Mouse (Mus musculus) frontal cortex, postnatal 14 days (tissue): ENCODE results near the gene D630045J12Rik.

Experiments
- DNase-seq, 2 experiments: peaks; one replicate each; pipeline ENCODE4 v3.0.0; 2022; ENCODE audit warnings: low spot score in 2 of 2

Gene D630045J12Rik

DNA sequence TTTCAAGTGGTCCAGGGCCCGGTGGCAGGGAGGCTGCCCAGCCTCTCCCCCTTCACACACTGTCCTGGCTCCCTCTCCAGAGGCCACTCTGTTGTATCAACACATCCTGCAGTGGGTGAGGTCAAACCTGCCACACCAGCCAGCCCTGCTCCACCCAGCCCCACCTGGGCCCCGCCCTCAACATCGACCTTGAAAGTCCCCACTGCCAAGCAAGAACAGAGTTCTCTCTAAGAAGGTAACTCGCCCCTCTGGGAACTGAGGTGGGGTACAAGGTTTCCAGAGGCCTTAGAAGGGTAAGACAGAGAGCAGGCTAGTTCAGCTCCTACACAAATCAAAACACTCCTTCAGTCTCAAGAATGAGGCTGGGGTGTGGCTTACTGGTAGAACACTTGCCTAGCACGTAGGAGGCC is 156.8 kb downstream of the D630045J12Rik start:
- DNase-seq = no peak

DNA sequence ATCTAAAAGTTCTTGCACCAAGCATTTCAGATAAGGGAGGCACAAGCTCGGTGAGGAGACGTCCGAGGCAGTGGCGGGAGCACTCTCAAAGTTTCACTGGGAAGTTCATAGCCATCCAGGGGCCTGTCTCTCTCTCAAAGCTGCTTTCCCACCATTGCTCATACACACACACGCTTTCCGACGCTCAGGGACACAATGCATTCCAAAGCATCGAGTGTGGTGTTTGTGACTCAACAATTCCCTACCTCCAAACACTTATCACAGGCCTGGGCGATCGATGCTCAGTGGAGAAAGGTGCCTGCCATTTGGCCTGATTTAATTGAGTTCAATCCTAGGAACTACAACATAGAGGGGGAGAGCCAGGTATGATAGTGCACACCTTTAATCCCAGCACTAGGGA is 159.1 kb downstream of the D630045J12Rik start:
- no peak for DNase-seq

DNA sequence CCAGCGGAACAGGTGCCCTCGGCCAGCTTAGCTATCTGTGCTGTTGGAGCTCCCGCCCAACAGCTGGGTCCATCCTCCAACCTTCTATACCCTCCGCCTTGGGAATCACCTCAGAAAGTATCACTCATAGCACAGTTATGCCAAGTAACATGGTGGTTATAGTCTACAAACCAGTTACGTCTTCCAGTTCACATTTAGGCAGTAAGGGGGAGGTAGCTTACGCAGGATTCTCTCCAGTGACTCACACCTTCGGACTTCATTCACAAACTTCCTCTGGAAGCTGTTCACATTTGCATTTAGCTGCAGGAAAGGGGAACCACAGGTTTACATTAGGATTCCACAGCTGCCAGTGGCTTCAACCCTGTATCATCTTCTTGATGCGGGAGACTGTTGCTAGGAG is 161.3 kb downstream of the D630045J12Rik start:
- no peak for DNase-seq

DNA sequence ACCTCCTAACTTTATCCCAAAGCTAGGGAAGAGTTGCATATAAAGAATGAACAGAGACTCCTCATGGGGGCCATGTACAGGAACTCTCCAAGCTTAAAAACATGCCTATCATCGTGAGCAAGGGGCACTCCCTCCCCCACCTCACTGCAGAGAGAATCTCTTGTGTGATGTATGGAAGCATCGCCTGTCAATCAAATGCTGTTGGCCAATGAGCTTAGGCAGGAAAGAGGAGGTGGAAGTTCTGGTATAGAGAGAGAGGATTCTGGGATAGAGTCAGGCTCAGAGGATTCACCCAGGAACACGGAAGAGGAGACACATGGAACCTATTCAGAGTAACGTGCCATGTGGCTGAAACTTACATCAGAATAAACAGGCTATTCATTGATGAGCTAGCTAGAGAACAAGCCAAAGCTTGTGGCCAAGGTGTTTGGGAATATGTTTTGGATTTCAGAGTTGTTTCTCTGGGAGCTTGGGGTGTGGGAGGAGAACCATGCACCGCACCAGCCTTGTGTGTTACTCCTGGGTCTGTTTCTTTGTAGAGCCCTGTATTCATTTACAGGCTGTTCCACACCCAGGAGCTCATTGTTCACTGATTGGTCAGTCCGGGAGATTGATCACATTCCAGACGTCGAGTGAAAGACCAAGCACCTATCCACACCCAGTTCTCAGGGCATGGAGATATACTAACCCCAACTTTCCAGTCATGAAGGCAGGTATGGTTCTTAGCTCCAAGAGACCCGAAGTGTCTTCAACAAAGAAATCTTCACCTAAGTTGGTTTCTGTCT is 166.4 kb downstream of the D630045J12Rik start:
- DNase-seq = no peak

DNA sequence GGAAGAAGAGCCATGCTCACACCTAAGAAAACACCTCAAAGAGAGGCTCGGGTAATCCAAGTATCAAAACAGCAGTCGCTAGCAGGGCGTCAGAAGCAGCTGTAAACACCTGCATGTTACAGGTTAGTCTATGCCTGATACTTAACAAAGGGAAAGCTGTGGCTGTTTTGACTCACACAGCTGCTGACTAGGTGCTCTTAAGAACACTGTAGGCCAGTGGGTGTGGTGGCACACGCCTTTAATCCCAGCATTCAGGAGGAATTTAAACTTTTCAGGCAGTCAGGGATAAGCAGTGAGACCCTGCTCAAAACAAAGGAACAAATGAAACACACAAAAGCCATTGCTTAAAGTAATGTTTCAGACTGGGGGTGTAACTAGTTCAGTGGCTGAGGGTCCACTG is 170.6 kb downstream of the D630045J12Rik start:
- DNase-seq = no peak

DNA sequence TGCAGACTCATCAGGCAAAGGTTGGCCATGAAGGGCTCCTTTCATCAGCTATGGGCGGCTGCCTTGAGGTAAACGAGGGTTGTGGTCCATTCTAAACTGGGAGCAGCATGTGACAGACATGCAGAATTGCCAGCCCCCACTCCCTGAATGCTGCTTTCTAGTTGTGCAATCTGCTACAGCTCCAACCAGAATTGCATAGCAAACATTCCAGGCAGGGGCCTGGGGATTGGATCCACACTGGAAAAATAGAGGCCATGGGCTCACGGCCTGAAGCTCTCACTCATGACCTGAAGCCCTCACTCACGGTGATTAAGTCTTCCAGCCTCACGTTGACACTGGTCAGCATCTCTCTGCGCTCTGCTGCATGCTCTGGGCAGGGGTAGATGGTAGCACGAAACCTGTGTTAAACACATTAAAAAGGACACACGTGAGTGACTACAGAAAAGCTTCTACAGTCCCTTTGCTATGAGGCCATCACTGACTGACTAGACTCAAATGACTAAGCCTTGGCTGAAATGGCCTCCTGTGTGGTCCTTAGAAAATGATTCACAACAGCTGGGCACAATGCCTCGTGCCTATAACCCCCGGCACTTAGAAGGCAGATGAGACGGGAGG is 172.0 kb downstream of the D630045J12Rik start:
- DNase-seq = no peak

DNA sequence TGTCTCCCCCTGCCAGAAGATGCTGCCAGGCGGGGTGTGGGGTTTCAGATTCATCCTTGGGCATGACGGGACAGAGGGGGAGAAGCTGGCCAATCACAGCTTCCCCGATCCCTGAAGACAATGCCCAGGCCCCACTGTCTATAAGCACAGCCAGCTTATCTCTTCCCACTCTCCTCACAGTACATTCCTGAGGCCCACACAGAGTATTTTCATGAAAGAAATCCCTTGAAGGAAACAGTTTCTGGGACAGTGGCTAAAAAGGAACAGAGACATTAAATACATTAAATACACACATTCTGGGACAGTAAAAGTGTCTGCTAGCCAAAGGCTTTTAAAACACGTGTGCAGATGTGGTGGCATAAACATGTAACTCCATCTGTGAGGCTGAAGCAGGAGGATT is 173.4 kb downstream of the D630045J12Rik start:
- DNase-seq = no peak

DNA sequence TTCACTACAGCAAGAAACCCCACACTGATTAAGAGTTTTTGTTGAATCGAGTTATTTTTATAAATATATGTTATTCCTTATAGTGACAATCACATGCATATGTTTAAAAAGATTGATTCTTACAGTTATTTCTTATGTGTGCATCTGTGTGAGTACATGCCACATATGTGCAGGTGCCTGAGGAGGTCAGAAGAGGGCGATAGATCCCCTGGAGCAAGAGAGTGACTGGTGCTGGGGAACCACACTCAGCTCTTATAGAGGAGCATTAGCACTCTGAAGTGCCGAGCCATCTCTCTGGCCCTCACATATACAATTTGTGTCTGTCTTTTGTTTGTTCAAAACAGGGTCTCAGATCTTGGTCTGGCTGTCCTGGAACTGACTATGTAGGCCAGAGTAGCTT is 180.2 kb downstream of the D630045J12Rik start:
- DNase-seq = no peak
